Mouse (Mus musculus): ENCODE measurements around the gene Robo2. TPM values are rescaled to one million over a fixed set of nuclear protein-coding genes. Genes with fewer than 3 reads are reported as not detected.

The Robo2 gene
- total and polyA plus RNA-seq, 3 experiments, result not detected

DNA sequence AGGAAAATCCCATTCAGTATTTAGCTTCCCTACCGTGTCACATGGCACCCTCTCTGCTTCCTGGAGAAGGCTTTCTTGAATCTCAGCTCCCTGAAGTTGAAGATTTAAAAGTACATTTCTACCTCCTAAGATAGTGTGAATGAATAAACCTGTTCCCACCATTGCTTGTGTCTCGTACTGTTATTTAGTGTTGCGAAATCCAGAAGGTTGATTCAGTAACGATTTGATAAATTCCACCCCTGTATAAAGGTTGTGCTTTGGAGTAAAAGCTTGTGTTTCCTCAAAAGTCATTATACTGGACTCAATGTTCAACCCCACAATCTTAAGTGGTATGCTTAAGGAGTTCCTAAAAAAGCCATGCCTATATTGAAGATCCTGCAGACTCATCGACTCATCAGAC lies 280.3 kb downstream of the Robo2 start:
- H3K79me2 ChIP-seq (ENCODE audit: control insufficient read depth, insufficient read depth, low read length, poor library complexity), result no peaks in the 10 kb centered on the region
- DNase-seq (ENCODE audit: low read depth, low spot score), result no peak
- H3K4me3 ChIP-seq (ENCODE audit: control insufficient read depth in 1 of 2, insufficient read depth in 1 of 2, low read depth in 2 of 2, low read length in 2 of 2), result no peak overlapping the region
- no peaks in the 10 kb centered on the region for H3K9me3 ChIP-seq (replicated peaks; ENCODE audit: insufficient read depth, low read length)
- no peaks in the 10 kb centered on the region for H3K27me3 ChIP-seq (ENCODE audit: control insufficient read depth in 1 of 2, insufficient read depth in 2 of 2, low read length in 2 of 2)
- TF ChIP-seq ETS1 (IDR thresholded peaks at IDR 0.05; ENCODE audit: low read depth, low read length) (no peak), ZC3H11A (IDR thresholded peaks at IDR 0.05; ENCODE audit: low read depth, low read length) (no peak)
- H3K9ac ChIP-seq (ENCODE audit: control insufficient read depth, low read depth, low read length, poor library complexity, severe bottlenecking), result no peak overlapping the region
- no peaks in the 10 kb centered on the region for H3K36me3 ChIP-seq (ENCODE audit: control insufficient read depth in 1 of 2, insufficient read depth in 2 of 2, low read length in 2 of 2)
- no peaks in the 10 kb centered on the region for H3K4me1 ChIP-seq (ENCODE audit: control insufficient read depth in 1 of 2, insufficient read depth in 2 of 2, low read length in 2 of 2)
- H3K27ac ChIP-seq (ENCODE audit: control insufficient read depth, low read depth, low read length), result no peak overlapping the region

DNA sequence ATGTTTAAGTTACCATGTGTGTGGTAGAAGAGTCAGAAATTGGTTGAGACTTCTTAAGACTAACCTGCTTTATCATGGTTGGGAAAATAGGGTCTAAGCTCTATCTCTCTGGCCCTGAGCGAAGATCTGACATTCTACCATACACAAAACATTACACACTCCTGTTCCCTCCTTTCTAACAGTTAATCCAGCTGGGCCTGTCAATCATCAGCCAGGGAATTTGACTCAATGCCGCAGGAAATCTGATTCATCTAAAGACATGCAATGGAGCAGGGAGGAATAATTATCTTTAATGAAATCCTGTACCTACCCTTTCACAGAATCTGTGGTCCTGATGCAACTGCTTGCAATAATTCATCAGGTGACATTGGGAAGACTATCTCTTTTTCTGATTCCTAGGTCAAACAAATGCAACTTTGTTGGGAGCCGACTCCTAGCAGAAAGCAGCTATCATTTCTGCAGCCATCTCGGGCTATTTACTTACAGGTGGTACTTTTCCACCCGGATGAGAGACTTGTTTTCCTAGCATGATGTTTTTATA lies 283.1 kb downstream of the Robo2 start:
- Histone ChIP-seq H3K27ac (ENCODE audit: control insufficient read depth, low read depth, low read length) (no peak overlapping the region), H3K27me3 (ENCODE audit: control insufficient read depth in 1 of 2, insufficient read depth in 2 of 2, low read length in 2 of 2) (no peaks in the 10 kb centered on the region), H3K79me2 (ENCODE audit: control insufficient read depth, insufficient read depth, low read length, poor library complexity) (no peaks in the 10 kb centered on the region), H3K9ac (ENCODE audit: control insufficient read depth, low read depth, low read length, poor library complexity, severe bottlenecking) (no peak overlapping the region), H3K36me3 (ENCODE audit: control insufficient read depth in 1 of 2, insufficient read depth in 2 of 2, low read length in 2 of 2) (no peaks in the 10 kb centered on the region), H3K9me3 (replicated peaks; ENCODE audit: insufficient read depth, low read length) (no peaks in the 10 kb centered on the region), H3K4me3 (ENCODE audit: control insufficient read depth in 1 of 2, insufficient read depth in 1 of 2, low read depth in 2 of 2, low read length in 2 of 2) (no peak overlapping the region), H3K4me1 (ENCODE audit: control insufficient read depth in 1 of 2, insufficient read depth in 2 of 2, low read length in 2 of 2) (no peaks in the 10 kb centered on the region)
- no peak for DNase-seq (ENCODE audit: low read depth, low spot score)
- TF ChIP-seq CTCF (IDR thresholded peaks at IDR 0.05 in 2 of 3, conservative IDR thresholded peaks at IDR 0.05 in 1 of 3; ENCODE audit: control insufficient read depth in 1 of 3, insufficient read depth in 1 of 3, low read depth in 2 of 3, low read length in 3 of 3, poor library complexity in 1 of 3, severe bottlenecking in 1 of 3) (no peak), MXI1 (IDR thresholded peaks at IDR 0.05; ENCODE audit: low read depth, low read length) (no peak)

DNA sequence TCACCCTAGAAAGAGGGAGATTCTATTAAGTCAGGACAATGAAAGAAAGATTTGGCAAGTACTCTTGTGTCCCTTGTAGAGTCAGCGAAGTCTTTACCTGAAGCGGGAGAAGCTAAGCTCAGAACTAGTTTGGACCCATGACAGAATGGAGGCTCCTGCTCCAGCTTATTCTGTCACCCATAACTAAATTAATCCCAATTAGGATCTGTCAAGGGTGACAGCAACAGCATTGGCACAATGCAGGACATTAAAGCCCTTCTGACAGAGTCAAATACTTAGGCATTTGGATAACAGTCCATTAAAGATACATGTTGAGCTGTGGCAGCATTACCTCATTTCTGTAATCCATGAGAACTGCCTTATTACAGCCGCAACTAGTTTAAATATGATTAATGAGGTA lies 298.5 kb downstream of the Robo2 start:
- no peaks in the 10 kb centered on the region for H3K9me3 ChIP-seq (replicated peaks; ENCODE audit: insufficient read depth, low read length)
- TF ChIP-seq TBP (IDR thresholded peaks at IDR 0.05; ENCODE audit: low read depth, low read length), result no peak
- TF ChIP-seq EP300 (IDR thresholded peaks at IDR 0.05; ENCODE audit: low read depth in 1 of 2, low read length in 2 of 2), result no peak
- no peak for TF ChIP-seq POLR2AphosphoS2 (IDR thresholded peaks at IDR 0.05; ENCODE audit: low read length)
- no peak for TF ChIP-seq TCF12 (IDR thresholded peaks at IDR 0.05; ENCODE audit: low read depth, low read length)
- no peak for TF ChIP-seq CHD2 (IDR thresholded peaks at IDR 0.05; ENCODE audit: low read length)
- TF ChIP-seq JUND (IDR thresholded peaks at IDR 0.05; ENCODE audit: low read depth, low read length), result no peak
- TF ChIP-seq RCOR1 (IDR thresholded peaks at IDR 0.05; ENCODE audit: low read depth, low read length), result no peak
- no peak for TF ChIP-seq GABPA (IDR thresholded peaks at IDR 0.05; ENCODE audit: low read depth, low read length)
- no peak for TF ChIP-seq ZMIZ1 (IDR thresholded peaks at IDR 0.05; ENCODE audit: low read depth, low read length)
- TF ChIP-seq MEF2A (IDR thresholded peaks at IDR 0.05; ENCODE audit: extremely low read depth, insufficient replicate concordance, low read depth, low read length, poor library complexity, severe bottlenecking), result no peak
- no peak for TF ChIP-seq USF2 (IDR thresholded peaks at IDR 0.05; ENCODE audit: borderline replicate concordance in 1 of 2, insufficient read depth in 1 of 2, low read depth in 1 of 2, low read length in 2 of 2)
- TF ChIP-seq KAT2A (conservative IDR thresholded peaks at IDR 0.05; ENCODE audit: low read depth, low read length), result no peak
- TF ChIP-seq E2F4 (IDR thresholded peaks at IDR 0.05; ENCODE audit: borderline replicate concordance, low read depth, low read length), result no peak
- no peak for TF ChIP-seq MYC (IDR thresholded peaks at IDR 0.05; ENCODE audit: low read depth, low read length)
- no peak for TF ChIP-seq ZKSCAN1 (IDR thresholded peaks at IDR 0.05; ENCODE audit: low read depth, low read length)
- no peak for TF ChIP-seq POLR2AphosphoS5 (IDR thresholded peaks at IDR 0.05; ENCODE audit: borderline replicate concordance, low read depth, low read length)
- TF ChIP-seq HCFC1 (IDR thresholded peaks at IDR 0.05; ENCODE audit: low read depth, low read length), result no peak
- H3K9ac ChIP-seq (ENCODE audit: control insufficient read depth, low read depth, low read length, poor library complexity, severe bottlenecking), result no peak overlapping the region
- H3K4me3 ChIP-seq (ENCODE audit: control insufficient read depth in 1 of 2, insufficient read depth in 1 of 2, low read depth in 2 of 2, low read length in 2 of 2), result no peak overlapping the region
- H3K79me2 ChIP-seq (ENCODE audit: control insufficient read depth, insufficient read depth, low read length, poor library complexity), result no peaks in the 10 kb centered on the region
- no peak for DNase-seq (ENCODE audit: low read depth, low spot score)
- no peaks in the 10 kb centered on the region for H3K27me3 ChIP-seq (ENCODE audit: control insufficient read depth in 1 of 2, insufficient read depth in 2 of 2, low read length in 2 of 2)
- H3K27ac ChIP-seq (ENCODE audit: control insufficient read depth, low read depth, low read length), result no peak overlapping the region
- H3K4me1 ChIP-seq (ENCODE audit: control insufficient read depth in 1 of 2, insufficient read depth in 2 of 2, low read length in 2 of 2), result no peaks in the 10 kb centered on the region
- no peaks in the 10 kb centered on the region for H3K36me3 ChIP-seq (ENCODE audit: control insufficient read depth in 1 of 2, insufficient read depth in 2 of 2, low read length in 2 of 2)

Data from MEL (cell line).